Mouse (Mus musculus): Measurements from ENCODE around the gene Kcnh3.
"Not testable (repeated sequence)": the region's sequence is repeated elsewhere in the genome, so short reads cannot be mapped to it uniquely, and the experiment has no call there.

The Kcnh3 gene

DNA sequence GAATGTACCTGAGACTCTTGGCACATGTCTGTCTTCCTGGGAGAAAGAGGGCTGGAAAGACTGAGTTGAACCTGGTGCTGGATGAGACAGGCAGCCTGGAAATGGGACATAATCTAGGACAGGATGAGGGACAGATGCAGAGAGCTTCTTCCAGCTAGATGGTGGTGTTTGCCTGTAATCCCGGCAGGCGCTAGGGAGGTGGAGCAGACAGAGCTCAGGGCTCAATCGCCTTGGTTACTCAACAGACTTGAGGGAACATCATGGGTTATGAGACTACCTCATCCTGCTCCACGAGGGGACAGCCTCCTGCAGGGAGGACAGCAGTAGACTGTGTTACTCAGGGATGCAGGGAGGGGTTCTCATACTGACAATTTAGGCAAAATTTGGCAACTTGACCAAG, 16.6 kb downstream of the Kcnh3 start:
- DNase-seq, result no peak

DNA sequence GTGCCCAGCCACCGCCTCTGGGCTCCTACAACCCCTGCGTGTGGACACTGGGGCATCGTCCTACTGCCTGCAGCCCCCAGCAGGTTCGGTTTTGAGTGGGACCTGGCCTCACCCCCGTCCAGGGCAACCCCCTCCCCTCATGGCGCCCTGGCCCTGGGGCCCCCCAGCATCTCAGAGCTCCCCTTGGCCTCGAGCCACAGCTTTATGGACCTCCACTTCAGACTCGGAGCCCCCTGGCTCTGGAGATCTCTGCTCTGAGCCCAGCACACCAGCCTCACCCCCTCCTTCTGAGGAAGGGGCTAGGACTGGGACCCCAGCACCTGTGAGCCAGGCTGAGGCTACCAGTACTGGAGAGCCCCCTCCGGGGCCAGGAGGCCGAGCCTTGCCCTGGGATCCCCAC, 17.4 kb downstream of the Kcnh3 start:
- no peak for DNase-seq

DNA sequence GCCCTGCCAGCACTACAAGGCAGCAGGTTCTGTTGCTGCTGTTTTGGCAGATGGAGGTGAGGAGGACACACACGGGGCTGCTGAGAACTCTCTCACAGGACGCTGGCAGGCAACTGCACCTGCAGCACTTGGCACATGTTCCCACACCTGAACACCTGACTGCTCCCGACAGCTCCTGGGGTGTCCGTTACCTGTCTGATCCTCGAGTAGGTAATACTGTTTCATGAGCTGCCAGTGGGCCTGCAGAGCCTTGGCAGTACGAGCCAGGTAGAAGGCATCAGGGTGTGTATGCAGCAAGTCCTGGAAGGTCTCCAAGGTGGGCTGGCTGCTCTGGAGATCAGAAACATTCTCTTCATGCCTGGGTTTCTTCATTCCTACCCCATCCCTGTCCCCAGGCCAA, 22.1 kb downstream of the Kcnh3 start:
- peak; percentile 68 for DNase-seq

DNA sequence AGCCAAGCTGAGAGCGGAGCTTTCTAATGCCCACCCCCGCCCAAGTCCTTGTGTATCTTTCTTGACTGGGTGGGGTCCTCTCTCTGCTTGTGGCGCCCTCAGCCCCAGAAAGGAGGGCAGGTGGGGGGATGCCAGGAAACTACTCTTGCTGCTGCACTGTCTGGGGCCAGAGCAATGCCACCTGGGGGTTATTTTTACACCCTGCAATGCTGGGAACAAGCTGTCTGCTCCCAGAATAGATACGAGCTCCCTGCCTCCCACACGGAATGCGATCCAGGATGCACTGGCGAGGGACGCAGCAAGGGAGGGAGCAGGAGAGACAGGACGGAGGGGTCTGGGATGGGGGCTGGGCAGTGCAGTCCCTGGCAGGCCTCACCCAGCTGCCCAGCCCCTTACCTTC, 24.3 kb downstream of the Kcnh3 start:
- peak; percentile 58 for DNase-seq

DNA sequence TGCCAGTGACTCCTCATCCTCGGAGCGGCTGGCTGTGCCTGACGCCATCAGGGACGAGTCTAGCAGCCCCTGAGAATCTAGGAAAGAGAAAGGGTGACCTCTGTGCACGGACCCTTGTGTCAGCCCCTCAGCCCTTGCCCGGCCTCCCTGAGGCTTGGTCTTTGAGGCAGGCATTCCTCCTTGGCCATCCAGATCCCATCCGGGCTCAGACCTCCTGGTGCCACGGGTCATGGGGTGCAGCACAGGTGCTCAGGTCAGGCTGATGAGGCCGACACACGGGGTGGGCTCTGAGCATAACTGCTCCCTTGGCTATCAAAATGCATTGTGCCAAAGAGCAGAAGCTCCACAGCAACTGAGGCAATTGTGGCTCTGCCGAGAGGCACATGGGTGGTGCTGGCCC, 25.3 kb downstream of the Kcnh3 start:
- DNase-seq, result peak; percentile 40

DNA sequence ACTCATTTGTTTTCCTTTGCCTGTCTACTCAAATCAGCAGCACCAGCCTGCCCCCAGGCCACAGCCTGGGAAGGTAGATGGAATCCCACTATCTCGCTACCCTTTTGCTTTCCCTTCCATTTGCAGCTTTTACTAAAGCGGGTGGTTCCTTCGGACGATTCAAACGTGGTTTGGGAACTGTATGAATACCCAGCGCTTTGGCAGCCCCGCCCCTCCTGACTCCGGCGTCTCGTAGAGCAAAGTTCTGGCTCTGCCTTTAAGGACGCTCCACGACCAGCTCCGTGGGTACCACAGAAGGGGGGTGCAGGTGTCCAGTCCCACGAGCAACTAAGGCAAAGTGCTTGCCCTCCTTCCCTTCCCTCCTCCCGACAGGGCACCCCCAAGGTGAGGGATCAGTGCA, 26.4 kb downstream of the Kcnh3 start:
- not testable (repeated sequence) for DNase-seq

DNA sequence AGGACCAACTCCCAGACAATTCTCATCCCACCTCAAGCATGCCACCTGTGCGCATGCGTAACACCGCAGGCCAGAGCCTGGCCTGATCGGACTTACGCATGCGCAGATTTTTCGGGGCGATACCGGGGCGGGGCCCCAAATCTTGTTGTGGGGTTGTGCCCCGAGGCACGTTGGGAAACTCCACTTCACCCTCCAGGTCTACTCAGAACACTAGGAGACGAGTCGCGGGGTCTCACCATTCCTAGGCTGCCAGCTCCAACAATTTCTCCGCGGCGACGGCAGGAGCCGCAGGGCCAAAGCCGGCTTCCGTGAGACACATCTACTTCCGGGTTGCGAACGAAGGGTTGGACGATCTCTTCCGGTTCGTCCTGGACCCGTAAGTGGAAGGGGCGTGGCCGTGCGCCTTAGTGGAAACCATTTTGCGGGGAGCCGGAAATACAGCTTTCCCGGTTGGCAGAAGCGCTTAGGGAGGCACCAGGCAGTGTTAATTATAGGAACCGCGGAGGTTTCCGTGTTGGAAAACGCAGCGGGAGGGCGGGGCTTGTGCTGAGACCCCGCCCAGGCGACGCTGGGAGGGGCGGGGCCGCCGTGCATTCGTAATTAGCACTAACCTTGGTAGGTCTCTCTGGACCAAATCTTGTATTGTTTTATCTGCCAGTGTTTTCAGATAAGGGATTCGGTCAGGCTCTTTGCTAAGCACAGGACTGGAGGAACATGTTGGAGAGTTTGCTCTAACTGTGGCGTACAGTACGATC, 27.1 kb downstream of the Kcnh3 start, which contains the start of gene Mcrs1:
TSS of gene Mcrs1 (minus strand) at position 336 of the 755 bp plus-strand sequence.
- DNase-seq, result peak; percentile 99

DNA sequence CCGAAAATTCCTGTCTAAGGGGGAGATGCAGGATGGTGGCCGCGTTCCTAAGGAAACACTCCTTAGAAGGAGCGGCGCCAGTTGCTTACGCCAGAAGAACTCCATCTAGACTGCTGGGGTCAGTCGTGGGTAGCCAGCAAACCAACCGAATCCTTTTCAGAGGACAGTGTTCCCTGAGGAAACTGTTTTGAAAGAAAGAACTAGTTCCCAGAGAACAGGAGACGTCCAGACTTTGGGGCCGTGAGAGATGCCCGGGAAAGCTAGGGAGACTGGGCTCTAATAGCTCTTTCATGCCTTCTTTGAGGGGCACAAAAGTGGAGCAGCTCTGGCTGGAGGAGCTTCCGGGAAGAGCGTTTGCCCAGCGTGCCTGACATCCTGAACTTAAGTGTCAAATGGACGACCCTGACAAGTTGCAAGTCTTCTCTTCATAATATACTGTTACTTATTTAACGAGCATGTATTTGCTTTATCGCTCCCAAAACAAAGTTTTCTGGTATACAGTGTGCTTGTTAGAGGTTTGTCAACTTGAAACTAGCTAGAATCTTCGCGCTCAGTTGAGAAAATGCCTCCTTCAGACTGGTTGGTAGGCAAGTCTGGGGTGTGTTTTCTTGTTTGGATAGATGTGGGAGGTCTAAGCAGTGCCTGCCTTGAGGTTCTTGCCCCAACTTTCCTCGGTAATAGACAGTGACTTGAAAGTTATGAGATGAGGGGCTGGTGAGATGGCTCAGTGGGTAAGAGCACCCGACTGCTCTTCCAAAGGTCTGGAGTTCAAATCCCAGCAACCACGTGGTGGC, 27.9 kb downstream of the Kcnh3 start:
- DNase-seq, result no peak

DNA sequence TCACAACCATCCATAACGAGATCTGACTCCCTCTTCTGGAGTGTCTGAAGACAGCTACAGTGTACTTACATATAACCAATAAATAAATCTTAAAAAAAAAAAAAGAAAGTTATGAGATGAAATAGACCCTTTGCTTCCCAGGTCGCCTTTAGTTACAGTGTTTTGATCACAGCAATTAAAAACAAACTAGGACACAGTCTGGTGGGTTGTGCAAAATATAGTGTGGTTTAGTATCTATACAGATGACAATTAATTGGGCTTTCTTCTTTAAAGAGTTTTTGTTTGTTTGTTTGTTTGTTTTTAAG, 28.5 kb downstream of the Kcnh3 start:
- not testable (repeated sequence) for DNase-seq

DNA sequence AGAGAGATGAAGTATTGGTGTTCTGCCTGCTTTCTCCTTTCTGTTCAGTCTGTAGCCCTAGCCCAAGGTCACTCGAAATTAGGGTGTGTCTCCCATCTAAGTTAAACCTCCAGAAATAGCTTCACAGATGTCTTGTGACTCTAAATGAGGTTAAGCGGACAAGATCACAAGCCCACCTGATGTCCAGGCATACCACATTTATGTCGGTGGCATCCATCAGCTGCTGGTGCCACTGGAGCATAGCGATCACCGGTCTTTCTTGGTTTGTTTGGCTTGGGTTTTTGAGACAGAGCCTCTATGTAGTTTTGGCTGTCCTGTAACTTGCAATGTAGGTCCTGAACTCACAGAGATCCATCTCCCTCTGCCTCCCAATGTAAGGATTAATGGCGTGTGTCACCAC, 29.1 kb downstream of the Kcnh3 start:
- no peak for DNase-seq

DNA sequence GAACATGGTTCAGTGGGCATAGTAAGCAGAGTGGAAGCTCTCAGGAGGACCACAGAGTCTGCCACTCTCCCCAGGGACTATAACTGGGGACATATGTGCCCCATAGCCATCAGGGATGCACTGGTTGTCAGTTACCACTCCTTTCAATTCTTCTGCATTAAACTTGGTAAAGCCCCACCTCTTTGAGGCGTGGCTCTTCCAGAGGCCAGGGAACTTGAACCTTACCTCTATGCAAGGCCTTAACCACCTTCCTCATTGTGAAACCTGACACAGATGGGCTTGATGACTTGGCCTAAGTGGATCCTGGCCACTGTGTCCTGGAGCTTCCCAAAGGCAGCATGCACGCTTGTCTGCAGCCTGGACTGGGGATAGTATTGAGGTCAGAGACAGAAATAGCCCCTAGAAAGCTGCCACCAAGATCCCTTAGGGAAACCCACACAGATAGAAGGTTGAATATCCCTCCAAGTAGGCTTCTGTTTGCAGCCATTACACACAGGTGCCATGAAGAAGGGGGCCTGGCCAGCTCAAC, 29.9 kb downstream of the Kcnh3 start:
- DNase-seq, result no peak

DNA sequence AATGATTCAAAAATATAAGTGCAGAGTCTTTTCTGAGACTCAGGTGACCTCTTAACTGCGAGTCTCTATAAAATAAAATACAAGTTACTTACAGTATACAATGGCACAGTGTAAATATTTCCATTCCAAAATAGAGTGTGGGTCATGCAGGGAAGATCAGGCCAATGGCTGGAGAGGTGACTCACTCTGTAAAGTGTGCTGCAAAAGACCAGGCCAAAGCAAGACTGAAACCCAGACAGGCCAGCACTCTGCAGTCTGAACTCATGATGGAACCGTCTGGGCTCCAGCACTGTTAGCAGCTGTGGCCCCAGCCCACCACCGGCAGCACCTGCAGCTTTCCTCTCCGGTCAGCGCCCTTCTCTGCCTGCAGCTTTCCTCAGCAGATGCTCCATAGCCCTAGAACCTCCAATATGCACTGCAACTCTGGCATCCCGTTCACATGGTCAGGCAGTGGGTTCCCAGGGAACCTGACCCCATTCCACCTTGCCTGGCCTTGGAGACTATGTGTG, 30.6 kb downstream of the Kcnh3 start:
- no peak for DNase-seq

DNA sequence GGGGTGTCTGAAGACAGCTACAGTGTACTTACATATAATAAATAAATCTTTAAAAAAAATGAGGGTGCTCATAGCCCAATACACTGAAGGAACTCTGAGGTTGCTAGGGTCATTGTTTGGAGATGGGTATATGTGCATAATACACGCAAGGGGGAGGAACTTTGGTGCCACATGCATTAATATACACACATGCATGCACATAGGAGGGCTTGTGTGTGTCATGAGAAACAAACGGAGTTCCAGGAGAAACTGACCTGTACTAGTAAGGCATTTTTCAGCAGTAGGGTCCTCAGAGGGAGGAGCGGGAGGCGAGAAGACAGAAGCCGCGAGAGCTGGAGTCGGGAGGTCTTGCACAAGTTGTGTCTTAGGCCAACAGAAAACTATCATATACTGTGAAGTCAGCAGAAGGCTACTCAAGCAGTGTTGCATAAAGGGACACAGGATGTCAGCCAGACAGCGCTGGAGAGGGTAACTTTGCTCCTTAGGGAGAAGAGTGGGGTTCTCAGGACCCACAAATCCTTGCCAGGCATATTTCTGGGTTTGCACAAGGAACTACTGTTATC, 34.6 kb downstream of the Kcnh3 start:
- DNase-seq, result no peak

DNA sequence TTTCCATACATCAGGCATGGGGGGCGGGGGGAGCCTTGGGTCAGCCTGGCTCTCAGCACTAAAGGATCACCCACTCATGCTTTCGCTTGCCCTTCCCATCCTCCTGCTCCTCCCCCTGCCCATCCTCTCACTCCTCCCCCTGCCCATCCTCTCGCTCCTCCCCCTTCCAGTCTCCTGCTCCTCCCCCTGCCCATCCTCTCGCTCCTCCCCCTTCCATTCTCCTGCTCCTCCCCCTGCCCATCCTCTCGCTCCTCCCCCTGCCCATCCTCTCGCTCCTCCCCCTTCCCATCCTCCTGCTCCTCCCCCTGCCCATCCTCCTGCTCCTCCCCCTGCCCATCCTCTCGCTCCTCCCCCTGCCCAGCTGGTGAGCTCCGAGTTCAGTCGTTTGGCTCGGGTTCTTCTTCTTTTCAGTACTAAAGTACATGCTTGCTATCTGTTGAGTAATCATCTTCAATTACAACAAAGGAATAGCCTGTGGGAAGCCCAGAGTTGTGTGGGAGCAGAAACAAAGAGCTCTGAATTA, 35.1 kb downstream of the Kcnh3 start:
- no peak for DNase-seq

DNA sequence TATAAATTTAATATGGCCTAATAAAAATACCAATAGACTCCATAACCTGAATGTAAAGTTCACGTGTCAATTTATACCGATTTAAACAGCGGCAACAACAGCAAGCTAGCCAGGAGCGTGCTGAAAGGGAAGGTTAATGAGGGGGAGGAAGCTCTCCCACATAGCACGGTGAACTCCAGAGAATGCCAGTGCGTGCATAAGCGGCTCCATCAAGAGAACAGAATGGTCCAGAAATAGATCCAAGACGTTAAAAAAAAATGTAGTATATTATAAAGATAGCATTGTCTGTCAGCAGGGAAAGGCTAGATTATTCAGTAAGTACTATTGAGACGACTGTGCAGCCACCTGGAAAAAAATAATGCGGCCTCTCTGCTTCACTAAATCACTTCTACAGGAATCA, 38.0 kb downstream of the Kcnh3 start:
- no peak for DNase-seq

DNA sequence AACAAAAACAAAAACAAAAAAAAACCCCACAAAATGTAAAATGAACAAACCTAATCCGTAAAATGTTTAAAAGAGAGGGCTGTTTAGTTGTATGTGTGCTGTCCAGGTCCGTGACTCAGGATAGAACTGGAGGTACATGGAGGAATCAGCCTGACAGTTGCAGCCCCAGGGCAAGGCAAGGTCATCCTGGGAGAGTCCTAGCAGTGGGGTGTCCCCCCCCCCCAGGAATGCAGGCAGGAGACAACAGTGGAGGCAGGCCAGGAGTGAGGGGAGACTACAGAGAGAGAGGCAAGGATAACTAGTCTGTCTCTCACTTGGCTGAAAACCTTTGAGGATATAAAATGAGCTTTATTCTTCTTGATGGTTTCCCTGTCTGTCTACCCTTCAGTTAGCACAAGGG, 39.7 kb downstream of the Kcnh3 start:
- no peak for DNase-seq

DNA sequence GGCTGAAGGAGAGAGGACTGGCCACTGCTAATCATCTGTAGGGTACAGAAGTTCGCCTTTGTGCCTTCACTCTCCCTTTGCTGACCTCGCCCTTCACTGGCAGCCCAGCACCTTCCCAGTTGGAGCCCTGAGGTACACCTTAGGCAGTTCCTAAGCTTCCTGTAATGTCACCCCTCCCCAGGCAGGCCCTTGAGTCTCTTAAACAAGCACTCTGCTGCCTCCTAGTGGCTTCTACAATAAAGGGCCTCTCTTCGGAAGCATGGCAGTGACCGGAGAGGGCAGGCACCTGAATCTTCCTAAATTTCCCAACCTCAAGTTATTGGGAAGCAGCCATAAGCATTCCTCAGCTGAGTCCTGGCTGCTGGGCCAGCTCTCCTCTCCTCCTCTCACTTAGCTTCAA, 41.0 kb downstream of the Kcnh3 start:
- DNase-seq, result peak; percentile 80

DNA sequence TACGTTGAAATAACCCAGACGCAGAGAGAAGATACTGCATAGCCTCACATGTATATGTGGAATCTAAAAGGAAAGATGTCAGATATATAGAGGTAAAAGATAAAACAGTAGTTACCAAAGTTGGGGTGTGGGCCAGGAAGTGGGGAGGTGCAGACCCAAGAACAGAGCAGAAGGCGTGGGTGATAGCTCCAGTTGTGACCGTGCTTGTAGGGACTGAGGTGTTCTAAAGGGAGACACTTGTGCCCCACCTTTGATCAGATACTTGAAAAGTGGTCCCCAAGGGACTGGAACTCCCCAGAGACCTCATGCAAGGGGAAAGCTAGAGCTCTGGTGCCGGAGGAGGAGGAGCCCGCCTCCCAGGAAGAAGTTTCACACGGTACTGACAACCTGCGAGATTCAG, 51.4 kb downstream of the Kcnh3 start:
- no peak for DNase-seq

DNA sequence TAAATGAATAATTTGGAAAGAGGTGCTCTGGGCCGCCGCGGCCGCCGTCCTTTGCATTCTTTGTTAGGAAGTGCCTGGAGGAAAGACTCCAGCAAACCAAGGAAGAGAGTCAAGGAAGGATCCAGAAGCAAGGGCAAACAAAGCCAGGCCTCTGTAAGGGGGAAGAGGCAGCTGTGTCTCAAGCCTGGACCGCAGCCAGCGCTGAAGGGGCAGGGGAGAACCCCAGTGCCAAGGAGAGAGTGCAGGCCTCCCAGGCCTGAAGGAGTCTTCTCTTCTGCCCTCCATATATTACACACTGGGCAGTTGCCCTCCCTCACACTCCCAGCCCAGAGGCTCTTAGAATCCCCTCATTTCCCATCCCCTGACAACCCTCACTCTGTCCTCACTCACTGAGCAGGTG, 53.6 kb downstream of the Kcnh3 start:
- no peak for DNase-seq

DNA sequence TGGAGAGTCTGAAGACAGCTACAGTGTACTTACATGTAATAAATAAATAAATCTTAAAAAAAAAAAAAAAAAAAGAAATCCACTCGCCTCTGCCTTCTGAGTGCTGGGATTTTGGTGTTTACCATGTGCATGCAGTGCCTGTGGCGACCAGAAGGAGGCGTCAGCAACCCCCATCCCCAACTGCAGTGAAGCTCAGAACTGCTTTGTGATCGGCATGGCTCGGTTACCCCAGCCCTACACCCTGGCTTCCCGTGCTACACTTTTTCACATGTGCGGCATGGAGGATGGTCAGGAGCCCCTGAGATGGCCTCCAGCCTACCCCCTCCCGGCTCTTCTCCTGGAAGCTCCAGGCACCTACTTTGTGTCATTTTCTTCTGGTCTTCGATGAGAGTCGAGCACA, 58.8 kb downstream of the Kcnh3 start:
- no peak for DNase-seq

DNA sequence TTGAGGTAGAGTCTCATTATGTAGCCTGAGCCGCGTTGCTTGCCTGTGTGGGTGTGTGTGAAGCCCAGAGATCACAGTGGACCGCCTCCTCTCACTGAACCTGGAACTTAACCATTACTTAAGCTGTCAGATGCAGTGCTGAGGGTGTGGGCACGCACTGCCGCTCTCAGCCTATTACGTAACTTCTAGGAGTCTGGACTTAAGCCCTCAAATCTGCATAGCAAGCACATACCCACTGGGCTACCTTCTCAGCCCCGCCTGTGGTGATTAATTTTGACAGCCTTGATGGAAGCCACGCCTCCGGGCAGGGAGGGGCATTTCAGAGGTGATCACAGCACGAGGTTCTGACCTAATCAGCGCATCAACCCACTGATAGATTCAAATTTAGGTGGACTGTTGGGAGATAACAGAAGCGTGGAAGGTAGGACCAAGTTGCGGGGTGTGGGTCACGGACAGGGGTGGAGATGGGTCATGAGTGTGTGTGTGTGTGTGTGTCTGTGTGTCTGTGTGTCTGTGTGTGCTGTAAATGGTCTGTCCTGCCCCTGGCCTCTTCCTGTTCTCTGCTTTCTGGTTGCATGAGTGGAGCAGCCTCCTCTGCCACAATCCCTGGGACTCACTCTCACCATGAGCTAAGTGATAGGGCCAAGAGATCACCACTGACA, 60.0 kb downstream of the Kcnh3 start:
- no peak for DNase-seq

DNA sequence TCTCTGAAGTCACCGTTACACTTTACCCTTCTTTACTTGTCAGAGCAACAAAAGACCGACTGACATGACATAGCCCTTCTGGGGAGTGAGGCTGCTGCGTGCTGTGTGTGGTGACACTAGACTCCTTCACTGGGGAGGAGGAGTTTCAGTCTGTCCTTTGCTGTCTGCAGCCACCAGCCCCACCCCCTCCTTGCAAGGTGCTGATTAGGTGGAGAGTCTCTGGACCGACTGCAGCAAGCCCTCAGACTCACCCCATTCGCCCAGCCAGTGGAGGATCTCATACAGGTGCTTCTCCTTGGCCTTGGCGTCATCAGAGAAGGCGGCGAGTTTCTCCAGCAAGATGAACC, 60.5 kb downstream of the Kcnh3 start:
- DNase-seq, result no peak

DNA sequence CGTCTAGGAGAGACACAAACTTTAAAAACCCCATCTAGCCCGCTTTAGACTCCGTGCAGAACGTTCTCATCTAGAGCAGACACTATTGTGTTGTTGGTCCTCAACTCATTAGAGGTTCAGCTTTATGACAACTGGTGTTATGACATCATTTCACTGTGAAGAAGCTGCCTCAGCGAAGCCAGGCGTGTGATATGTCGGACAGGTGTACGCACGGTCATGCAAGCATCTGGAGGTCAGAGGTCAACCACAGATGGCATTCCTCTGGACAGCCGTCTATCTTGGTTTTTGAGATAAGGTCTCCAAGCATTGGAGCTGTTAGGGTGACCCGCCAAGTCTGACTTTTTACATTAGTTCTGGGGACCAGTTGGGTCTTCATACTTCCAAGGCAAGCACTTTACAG, 65.9 kb downstream of the Kcnh3 start:
- DNase-seq, result no peak

Measured in cerebellum, adult 9-10 months (tissue).